Mouse (Mus musculus) forebrain, embryonic 13.5 days (tissue): ENCODE measurements around the gene Wdr66. TPM values are rescaled to one million over a fixed set of nuclear protein-coding genes. Genes with fewer than 3 reads are reported as not detected.
A peak's percentile ranks its signal among the peaks of the same experiment; 100 is the strongest.

Experiments used
- ATAC-seq: fragments of 200-750 bp; cut with Nextera tagmentation; 2 replicates; pipeline ENCODE4 v1.8.0; 2017
- H3K27ac ChIP-seq: fragments of 300-500 bp; sonication (generic); 2 replicates; pipeline ENCODE4 v1.5.1; 2015; ENCODE audit warnings: inconsistent platforms, mild to moderate bottlenecking, moderate library complexity
- H3K27me3 ChIP-seq: fragments of 300-500 bp; sonication (generic); 2 replicates; pipeline ENCODE4 v1.6.1; 2015; ENCODE audit warnings: mild to moderate bottlenecking, inconsistent platforms
- H3K36me3 ChIP-seq: fragments of 300-500 bp; sonication (generic); 2 replicates; pipeline ENCODE4 v1.6.1; 2015; ENCODE audit warnings: mild to moderate bottlenecking, inconsistent platforms; ENCODE audit not compliant: poor library complexity, severe bottlenecking
- H3K4me1 ChIP-seq: fragments of 300-500 bp; sonication (generic); 2 replicates; pipeline ENCODE4 v1.6.1; 2015; ENCODE audit warnings: inconsistent platforms
- H3K4me2 ChIP-seq: fragments of 300-500 bp; sonication (generic); 2 replicates; pipeline ENCODE4 v1.6.1; 2015; ENCODE audit warnings: inconsistent platforms, mild to moderate bottlenecking, moderate library complexity
- H3K4me3 ChIP-seq: fragments of 300-500 bp; sonication (generic); 2 replicates; pipeline ENCODE4 v1.5.1; 2015; ENCODE audit warnings: mild to moderate bottlenecking, inconsistent platforms
- H3K9ac ChIP-seq: fragments of 300-500 bp; sonication (generic); 2 replicates; pipeline ENCODE4 v1.6.1; 2015; ENCODE audit warnings: mild to moderate bottlenecking, inconsistent platforms
- H3K9me3 ChIP-seq: fragments of 300-500 bp; sonication (generic); replicated peaks from 2 replicates; pipeline ENCODE4 v1.6.1; 2016; ENCODE audit warnings: inconsistent platforms
- WGBS: fragments of 180-500 bp; shearing (Covaris S2); methylation state at CpG from one replicate; pipeline ENCODE4 v1.1.7; 2015; 5-methylcytosine and 5-hydroxymethylcytosine counted together
- polyA plus RNA-seq: library from polyadenylated mRNA; unstranded; fragments of >200 nt; fragmentation: Nextera tagmentation; extraction: Ambion mirVana; gene quantifications from 2 replicates; pipeline ENCODE4 v1.2.1, GENCODE M21; 2015

Wdr66 gene
- polyA plus RNA-seq, 1 experiment from 2014 or later = 2.1 TPM

- H3K27me3 ChIP-seq = no peaks in the 10 kb centered on the region
- no peaks in the 10 kb centered on the region for H3K9me3 ChIP-seq
- ATAC-seq = peak; percentile 76
- H3K27ac ChIP-seq = peak overlapping the region; percentile 99
- peak overlapping the region; percentile 85 for H3K4me2 ChIP-seq
- peak overlapping the region; percentile 98 for H3K9ac ChIP-seq
- WGBS = 2% methylated on average over 22 of the region's 22 CpGs
- H3K4me3 ChIP-seq = peak overlapping the region; percentile 79
- peaks cover 37% of the 10 kb centered on the region for H3K4me1 ChIP-seq
- peaks cover 4% of the 10 kb centered on the region; the same call in 1 of the 2 replicates for H3K36me3 ChIP-seq
Observed at GRCm38 (mm10) chr5:123345853-123346654, 94.2 kb downstream of the Wdr66 start.

DNA sequence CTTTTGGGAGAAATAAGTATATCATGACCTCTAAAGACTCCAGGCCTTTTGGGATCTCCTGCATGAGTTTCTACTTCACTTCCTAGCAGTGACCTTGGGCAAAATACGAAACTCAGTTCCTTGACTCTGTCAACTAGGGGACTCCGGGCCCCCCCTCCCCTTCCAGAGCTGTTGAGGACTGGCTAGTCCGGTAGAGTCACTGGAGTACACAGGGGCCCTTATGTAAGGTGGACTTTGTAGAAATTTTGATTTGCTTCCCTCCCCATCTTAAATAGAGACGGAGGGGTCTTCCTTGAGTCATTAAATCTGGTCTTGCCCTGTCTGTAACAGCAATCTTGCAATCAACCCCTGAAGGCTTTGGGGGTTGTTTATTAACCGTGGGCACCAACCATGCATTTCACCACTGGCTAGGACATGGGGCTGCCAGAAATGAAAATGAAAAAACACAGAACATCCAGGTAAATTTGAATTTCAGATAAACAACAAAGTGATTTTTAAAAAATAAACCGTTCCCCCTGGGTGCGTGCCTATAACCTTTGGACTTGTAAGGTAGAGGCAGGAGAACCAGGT is 94.9 kb downstream of the Wdr66 start:
- Histone ChIP-seq H3K9ac (peak overlapping the region; percentile 98), H3K4me2 (peak overlapping the region; percentile 85), H3K9me3 (no peaks in the 10 kb centered on the region), H3K27me3 (no peaks in the 10 kb centered on the region), H3K36me3 (peaks cover 9% of the 10 kb centered on the region), H3K27ac (peak overlapping the region; percentile 99), H3K4me3 (peak overlapping the region; percentile 79), H3K4me1 (peaks cover 37% of the 10 kb centered on the region)
- ATAC-seq = no peak
- WGBS = 68% methylated on average over 7 of the region's 7 CpGs

DNA sequence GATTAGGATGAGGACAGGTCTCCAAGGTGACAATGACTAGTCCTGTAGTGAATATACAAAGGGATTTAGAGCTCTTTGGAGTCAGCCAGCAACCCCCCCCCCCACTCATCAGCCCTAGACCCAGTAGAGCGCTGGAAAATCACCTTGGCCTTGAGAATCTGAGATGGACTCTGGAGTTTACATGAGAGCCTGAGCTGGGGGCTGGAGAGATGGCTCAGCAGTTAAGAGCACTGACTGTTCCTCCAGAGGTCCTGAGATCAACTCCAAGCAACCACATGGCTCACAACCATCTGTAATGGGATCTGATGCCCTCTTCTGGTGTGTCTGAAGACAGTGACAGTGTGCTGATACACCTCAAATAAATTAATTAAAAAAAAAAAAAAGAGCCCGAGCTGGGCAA is 96.1 kb downstream of the Wdr66 start:
- Histone ChIP-seq H3K27me3 (no peaks in the 10 kb centered on the region), H3K4me2 (peak overlapping the region; percentile 85), H3K9ac (no peak overlapping the region), H3K4me3 (no peak overlapping the region), H3K27ac (no peak overlapping the region), H3K36me3 (peaks cover 21% of the 10 kb centered on the region), H3K9me3 (no peaks in the 10 kb centered on the region), H3K4me1 (peaks cover 45% of the 10 kb centered on the region)
- ATAC-seq = no peak
- WGBS = 72% methylated on average over 2 of the region's 2 CpGs

GRCm38 (mm10) chr5:123350386-123350785 is 98.5 kb downstream of the Wdr66 start:
- Histone ChIP-seq H3K4me2 (no peak overlapping the region), H3K9ac (no peak overlapping the region), H3K27ac (no peak overlapping the region), H3K27me3 (no peaks in the 10 kb centered on the region), H3K4me3 (no peak overlapping the region), H3K36me3 (peaks cover 36% of the 10 kb centered on the region), H3K4me1 (peaks cover 43% of the 10 kb centered on the region), H3K9me3 (no peaks in the 10 kb centered on the region)
- 74% methylated on average over 10 of the region's 10 CpGs for WGBS
- ATAC-seq = no peak

DNA sequence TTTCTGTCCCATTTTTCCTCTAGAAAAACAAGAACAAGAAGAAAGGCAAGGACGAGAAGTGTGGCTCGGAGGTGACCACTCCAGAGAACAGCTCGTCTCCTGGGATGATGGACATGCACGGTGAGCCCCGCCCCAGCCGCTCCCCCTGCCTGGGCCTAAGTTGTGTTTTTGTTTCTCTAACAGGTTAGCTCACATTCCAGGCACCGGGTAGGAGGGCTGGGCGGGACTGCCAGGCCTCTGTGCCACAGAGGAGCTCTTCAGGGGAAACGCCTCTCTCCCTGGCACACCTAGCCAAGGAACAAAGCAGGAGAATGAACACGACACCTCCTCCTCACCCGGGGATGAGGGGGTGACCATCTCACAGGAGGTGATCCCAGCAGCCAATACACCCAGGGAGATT is 104.0 kb downstream of the Wdr66 start:
- no peak overlapping the region for H3K4me3 ChIP-seq
- no peak overlapping the region for H3K9ac ChIP-seq
- no peak overlapping the region for H3K27ac ChIP-seq
- no peaks in the 10 kb centered on the region for H3K27me3 ChIP-seq
- WGBS = 84% methylated on average over 11 of the region's 11 CpGs
- no peak for ATAC-seq
- H3K36me3 ChIP-seq = peaks cover 86% of the 10 kb centered on the region
- H3K4me1 ChIP-seq = peaks cover 12% of the 10 kb centered on the region; the same call in 1 of the 2 replicates
- no peak overlapping the region for H3K4me2 ChIP-seq
- no peaks in the 10 kb centered on the region for H3K9me3 ChIP-seq

DNA sequence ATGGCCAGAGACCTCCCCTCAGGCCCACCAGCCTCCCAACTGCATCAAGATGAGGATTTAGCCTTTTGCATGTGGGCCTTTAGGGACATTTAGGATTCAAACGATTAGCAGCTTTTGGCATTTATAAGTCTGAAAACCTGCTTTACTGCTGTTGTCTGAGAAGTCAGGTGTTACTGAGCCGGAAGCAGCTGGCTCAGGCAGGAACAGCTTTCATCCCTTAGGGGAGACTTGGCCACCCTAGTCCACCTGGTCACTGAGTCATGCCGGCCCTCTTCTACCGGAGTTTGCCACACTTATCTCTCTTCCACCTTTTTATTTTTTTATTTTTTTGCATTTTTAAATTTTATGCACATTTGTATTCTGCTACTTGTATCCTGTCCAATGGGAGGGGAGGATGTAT is 105.4 kb downstream of the Wdr66 start:
- WGBS = 94% methylated on average over 4 of the region's 4 CpGs
- ATAC-seq = no peak
- Histone ChIP-seq H3K9me3 (no peaks in the 10 kb centered on the region), H3K9ac (no peak overlapping the region), H3K27ac (no peak overlapping the region), H3K27me3 (no peaks in the 10 kb centered on the region), H3K4me1 (peaks cover 12% of the 10 kb centered on the region; the same call in 1 of the 2 replicates), H3K4me2 (no peak overlapping the region), H3K4me3 (no peak overlapping the region), H3K36me3 (peaks cover 90% of the 10 kb centered on the region)

GRCm38 (mm10) chr5:123359431-123359830 is 107.5 kb downstream of the Wdr66 start:
- no peak for ATAC-seq
- 96% methylated on average over 6 of the region's 6 CpGs for WGBS
- Histone ChIP-seq H3K36me3 (peaks cover 99% of the 10 kb centered on the region), H3K27ac (no peak overlapping the region), H3K9me3 (no peaks in the 10 kb centered on the region), H3K27me3 (no peaks in the 10 kb centered on the region), H3K9ac (no peak overlapping the region), H3K4me2 (no peak overlapping the region), H3K4me1 (no peaks in the 10 kb centered on the region), H3K4me3 (no peak overlapping the region)

DNA sequence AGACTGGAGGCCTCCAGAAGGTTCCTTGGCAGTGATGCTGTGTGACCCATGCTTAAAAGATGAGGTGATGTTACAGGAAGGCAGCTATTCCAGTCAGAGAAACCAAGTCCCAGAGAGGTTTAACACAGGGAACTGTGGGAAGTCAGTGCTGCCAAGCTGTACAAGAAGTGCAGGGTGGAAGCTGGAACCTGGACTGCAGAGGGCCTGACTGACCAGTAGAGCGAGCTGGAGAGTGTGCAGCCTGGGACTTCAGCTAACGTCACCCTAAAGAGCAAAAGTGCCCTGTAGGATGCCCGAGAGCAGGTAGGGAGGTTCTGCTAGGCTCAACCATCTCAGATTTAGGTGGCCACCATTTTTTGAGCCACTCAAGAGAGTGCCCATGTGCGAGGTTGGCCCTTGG is 111.0 kb downstream of the Wdr66 start:
- Histone ChIP-seq H3K9me3 (no peaks in the 10 kb centered on the region), H3K27ac (no peak overlapping the region), H3K27me3 (no peaks in the 10 kb centered on the region), H3K9ac (no peak overlapping the region), H3K36me3 (peaks cover 96% of the 10 kb centered on the region), H3K4me3 (no peak overlapping the region), H3K4me2 (no peak overlapping the region), H3K4me1 (no peaks in the 10 kb centered on the region)
- no peak for ATAC-seq
- WGBS = 86% methylated on average over 4 of the region's 4 CpGs

GRCm38 (mm10) chr5:123364302-123364971 is 112.5 kb downstream of the Wdr66 start:
- Histone ChIP-seq H3K4me1 (no peaks in the 10 kb centered on the region), H3K27ac (no peak overlapping the region), H3K27me3 (no peaks in the 10 kb centered on the region), H3K36me3 (peaks cover 93% of the 10 kb centered on the region), H3K9me3 (no peaks in the 10 kb centered on the region), H3K9ac (no peak overlapping the region), H3K4me2 (no peak overlapping the region), H3K4me3 (no peak overlapping the region)
- WGBS = 87% methylated on average over 11 of the region's 11 CpGs
- no peak for ATAC-seq

- no peak overlapping the region for H3K27ac ChIP-seq
Observed at GRCm38 (mm10) chr5:123368869-123369488, 117.1 kb downstream of the Wdr66 start.

DNA sequence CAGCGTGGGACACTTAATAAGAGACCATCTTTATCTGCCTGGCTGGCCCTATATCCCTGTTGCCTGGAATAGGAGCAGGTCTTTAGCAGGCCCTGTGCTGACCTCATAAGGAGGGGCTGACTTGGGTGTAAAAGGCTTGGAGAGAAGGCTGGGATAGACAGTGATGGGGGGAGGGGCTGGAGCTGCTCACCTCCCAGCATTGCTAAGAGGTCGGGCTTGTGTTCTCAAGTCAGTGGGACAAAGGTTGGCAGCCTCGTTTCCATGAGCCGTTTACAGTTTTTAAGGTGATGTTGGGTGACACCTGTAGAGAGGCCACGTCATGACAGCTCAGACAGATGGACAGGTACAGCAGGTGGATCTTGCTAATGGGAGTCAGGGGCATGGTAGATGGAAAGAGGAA is 118.1 kb downstream of the Wdr66 start:
- Histone ChIP-seq H3K36me3 (peaks cover 91% of the 10 kb centered on the region), H3K9ac (no peak overlapping the region), H3K4me3 (no peak overlapping the region), H3K27ac (no peak overlapping the region), H3K9me3 (no peaks in the 10 kb centered on the region), H3K4me2 (no peak overlapping the region), H3K27me3 (no peaks in the 10 kb centered on the region), H3K4me1 (no peaks in the 10 kb centered on the region)
- WGBS = 95% methylated on average over 5 of the region's 5 CpGs
- no peak for ATAC-seq

More at GRCm38 (mm10) chr5:123368869-123369488, 117.1 kb downstream of the Wdr66 start:
- Histone ChIP-seq H3K36me3 (peaks cover 94% of the 10 kb centered on the region), H3K4me2 (no peak overlapping the region), H3K4me3 (no peak overlapping the region), H3K9ac (no peak overlapping the region), H3K4me1 (no peaks in the 10 kb centered on the region), H3K9me3 (no peaks in the 10 kb centered on the region), H3K27me3 (no peaks in the 10 kb centered on the region)
- 78% methylated on average over 13 of the region's 13 CpGs for WGBS
- ATAC-seq = no peak

DNA sequence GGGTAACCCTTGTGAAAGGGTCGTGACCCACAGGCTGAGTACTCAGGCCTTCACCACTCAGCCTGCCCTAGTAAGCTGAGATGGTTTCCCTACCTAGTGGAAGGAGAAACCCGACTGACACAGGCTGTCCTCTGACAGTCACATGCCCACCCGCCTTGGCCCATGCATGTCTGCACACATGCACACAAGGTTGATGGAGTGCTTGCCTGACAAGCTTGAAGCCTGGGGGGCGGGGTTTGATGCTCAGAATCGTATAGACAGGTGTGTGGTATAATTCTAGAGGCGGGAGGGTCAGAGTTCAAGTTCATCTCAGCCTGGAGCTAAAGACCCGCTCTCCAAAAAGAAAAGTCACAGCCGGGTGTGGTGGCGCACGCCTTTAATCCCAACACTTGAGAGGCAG is 123.4 kb downstream of the Wdr66 start:
- H3K36me3 ChIP-seq = peaks cover 49% of the 10 kb centered on the region
- no peak overlapping the region for H3K4me2 ChIP-seq
- no peaks in the 10 kb centered on the region for H3K9me3 ChIP-seq
- no peaks in the 10 kb centered on the region; the same call in 1 of the 2 replicates for H3K4me1 ChIP-seq
- H3K9ac ChIP-seq = no peak overlapping the region
- no peak overlapping the region for H3K4me3 ChIP-seq
- WGBS = 90% methylated on average over 10 of the region's 10 CpGs
- no peak overlapping the region for H3K27ac ChIP-seq
- ATAC-seq = no peak
- H3K27me3 ChIP-seq = no peaks in the 10 kb centered on the region
